Mouse (Mus musculus): ENCODE results near the gene Tefm.
"Not testable (repeated sequence)": the region's sequence is repeated elsewhere in the genome, so short reads cannot be mapped to it uniquely, and the experiment has no call there.

Gene Tefm

DNA sequence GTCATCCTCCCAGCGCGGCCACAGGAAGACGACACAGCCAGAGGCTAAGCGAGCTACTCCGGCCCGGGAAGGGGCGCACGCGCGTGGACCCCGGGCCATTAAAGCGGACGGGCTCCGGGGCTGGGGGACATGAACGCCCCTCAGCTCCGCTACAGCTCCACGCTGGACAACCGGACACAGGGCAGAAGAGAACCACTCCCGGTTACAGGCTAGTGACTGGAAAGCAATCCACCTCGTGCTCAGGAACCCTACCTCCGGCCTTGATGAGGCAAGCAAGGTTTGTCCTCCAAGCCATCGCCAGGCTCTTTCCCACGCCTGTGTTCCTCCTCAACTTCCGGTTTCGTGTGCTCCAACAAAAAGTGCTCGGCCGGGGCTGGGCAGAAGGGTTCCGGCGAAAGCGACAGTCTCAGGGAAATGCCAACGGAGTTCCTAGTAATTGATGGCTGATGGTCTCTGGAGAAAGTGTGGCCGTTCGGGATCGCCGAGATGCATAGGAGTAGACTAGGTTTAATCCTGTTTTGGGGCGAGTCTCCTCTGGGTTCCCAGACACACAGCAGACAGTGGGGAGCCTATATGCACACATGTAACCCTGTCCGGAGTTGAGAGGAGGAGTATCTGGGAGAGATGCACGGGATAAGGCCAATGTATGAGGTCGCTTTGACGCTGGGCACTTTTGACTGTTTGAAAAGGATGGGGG is at the start of gene Tefm:
Gene Tefm, minus strand, starts transcription at position 351 of the 697 bp plus-strand sequence.
- in situ Hi-C loops (cut with MseI, MboI), result no loop called here

DNA sequence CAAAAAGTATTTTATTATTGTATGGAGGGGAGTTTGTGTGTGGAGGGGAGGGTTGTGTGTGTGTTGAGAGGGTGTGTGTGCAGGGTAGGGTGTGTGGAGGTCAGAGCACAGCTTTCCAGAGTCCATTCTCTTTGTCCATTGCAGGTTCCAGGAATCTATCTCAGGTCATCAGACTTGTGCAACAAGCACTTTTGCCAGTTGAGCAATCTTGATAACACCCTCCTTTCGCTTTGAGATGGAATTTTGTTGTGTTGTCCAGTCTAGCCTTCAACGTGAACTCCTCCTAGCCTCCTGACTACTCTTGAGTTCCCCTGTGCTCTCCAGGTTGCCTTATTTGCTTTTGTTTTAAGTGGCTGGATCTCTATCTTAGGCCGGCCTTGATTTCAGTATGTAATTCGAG is 48.3 kb upstream of the Tefm start:
- in situ Hi-C loops (cut with MseI, MboI), result no loop called here

DNA sequence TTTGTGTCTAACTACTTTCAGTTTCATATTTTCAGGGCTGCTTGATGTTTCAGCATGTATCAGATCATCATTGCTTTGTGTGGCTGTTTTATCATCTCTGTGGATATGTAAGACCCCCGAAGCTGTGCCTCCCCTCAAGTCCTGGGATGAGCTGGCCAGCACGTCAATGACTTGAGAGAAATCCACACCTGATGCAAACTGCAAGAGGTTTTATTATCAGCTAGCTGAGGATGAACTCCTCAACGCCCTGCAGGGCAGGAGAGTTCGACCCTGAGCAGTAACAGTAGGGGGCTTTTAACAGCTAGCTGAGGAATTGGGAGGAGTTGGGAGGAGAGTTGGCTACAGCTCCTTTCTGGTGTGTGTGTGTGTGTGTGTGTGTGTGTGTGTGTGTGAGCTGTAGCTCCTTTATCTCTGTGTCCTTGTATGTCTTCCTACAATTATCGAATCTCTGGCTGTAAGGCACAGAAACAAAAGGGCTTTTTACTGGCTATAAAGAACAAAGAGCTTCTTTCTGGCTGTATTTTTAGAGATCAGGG is 43.5 kb upstream of the Tefm start:
- in situ Hi-C loops (cut with MseI, MboI), result not testable (repeated sequence)

GRCm38 (mm10) chr11:80184531-80185071 is 42.6 kb upstream of the Tefm start:
- in situ Hi-C loops (cut with MseI, MboI), result no loop called here

- in situ Hi-C loops (cut with MseI, MboI), result no loop called here
These were observed 41.8 kb upstream of the Tefm start, which contains the start of gene Rnf135 for GRCm38 (mm10) chr11:80183705-80184255. Gene Rnf135, plus strand, starts transcription at chr11:80183851.

DNA sequence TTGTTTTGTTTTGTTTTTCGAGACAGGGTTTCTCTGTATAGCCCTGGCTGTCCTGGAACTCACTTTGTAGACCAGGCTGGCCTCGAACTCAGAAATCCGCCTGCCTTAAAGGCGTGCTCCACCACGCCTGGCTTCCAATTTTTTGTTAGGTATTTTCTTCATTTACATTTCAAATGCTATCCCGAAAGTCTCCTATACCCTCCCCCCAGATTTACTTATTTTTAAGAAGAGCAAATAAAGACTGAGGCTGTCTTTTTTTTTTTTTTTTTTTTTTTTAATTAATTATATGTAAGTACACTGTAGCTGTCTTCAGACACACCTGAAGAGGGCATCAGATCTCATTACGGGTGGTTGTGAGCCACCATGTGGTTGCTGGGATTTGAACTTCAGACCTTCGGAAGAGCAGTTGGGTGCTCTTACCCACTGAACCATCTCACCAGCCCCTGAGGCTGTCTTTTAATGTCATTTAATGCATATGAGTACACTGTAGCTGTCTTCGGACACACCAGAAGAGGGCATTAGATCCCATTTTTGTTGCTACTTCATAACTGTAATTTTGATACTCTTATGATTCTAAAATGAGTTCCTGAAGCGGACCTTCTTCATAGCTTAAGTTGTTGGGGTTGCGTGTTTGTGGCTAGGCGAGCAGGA is 41.2 kb upstream of the Tefm start:
- in situ Hi-C loops (cut with MseI, MboI), result not testable (repeated sequence)

- in situ Hi-C loops (cut with MseI, MboI), result no loop called here
These were observed 39.2 kb upstream of the Tefm start for GRCm38 (mm10) chr11:80181021-80181749.

DNA sequence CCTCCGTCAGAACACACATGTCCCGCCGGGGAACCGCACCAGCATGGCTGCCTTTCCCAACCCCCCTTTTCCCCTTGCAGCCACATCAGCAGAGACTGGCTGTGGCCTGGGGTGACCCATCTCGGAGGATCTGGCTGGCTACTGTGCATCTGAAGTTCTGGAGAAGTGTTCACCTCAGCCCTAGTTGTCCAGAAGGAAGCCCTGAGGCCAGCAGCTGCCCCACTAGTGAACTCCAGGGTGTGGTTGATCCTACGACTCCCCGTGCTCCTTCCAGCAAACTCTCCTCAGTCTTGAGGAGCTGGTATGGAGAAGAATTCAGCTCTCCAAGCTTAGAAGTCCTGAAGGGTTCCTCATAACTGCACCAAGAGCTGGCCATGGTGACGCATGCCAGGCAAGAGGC is 36.3 kb upstream of the Tefm start:
- in situ Hi-C loops (cut with MseI, MboI), result no loop called here

- in situ Hi-C loops (cut with MseI, MboI), result no loop called here
These were observed 35.2 kb upstream of the Tefm start for GRCm38 (mm10) chr11:80176911-80177895.

GRCm38 (mm10) chr11:80173963-80174670 is 32.1 kb upstream of the Tefm start:
- in situ Hi-C loops (cut with MseI, MboI), result no loop called here

- in situ Hi-C loops (cut with MseI, MboI), result no loop called here
These were observed 29.9 kb upstream of the Tefm start for GRCm38 (mm10) chr11:80171884-80172283.

- in situ Hi-C loops (cut with MseI, MboI), result no loop called here
These were observed 28.4 kb upstream of the Tefm start for GRCm38 (mm10) chr11:80170351-80170750.

DNA sequence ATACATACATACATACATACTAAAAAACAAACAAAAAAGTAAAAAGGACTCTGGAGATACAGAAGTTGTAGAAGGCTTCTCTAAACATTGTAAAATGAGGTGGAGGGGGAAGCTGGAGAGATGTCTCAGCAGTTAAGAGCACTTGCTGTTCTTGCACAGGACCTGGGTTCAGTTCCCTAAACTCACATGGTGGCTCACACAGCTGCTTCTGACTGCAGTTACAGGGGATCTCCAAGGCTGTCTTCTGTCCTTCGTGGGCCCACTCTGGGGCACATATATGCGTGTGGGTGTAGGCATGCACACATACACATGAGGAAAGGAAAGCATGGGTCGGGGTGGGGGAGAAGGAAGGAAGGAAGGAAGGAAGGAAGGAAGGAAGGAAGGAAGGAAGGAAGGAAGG is 27.7 kb upstream of the Tefm start:
- in situ Hi-C loops (cut with MseI, MboI), result no loop called here

GRCm38 (mm10) chr11:80168611-80169249 is 26.8 kb upstream of the Tefm start:
- in situ Hi-C loops (cut with MseI, MboI), result no loop called here

- in situ Hi-C loops (cut with MseI, MboI), result no loop called here
These were observed 26.1 kb upstream of the Tefm start for GRCm38 (mm10) chr11:80168121-80168520.

GRCm38 (mm10) chr11:80164224-80164623 is 22.2 kb upstream of the Tefm start:
- in situ Hi-C loops (cut with MseI, MboI), result no loop called here

GRCm38 (mm10) chr11:80163362-80164116 is 21.6 kb upstream of the Tefm start:
- in situ Hi-C loops (cut with MseI, MboI), result no loop called here

- in situ Hi-C loops (cut with MseI, MboI), result no loop called here
These were observed 19.1 kb upstream of the Tefm start for GRCm38 (mm10) chr11:80161041-80161440.

DNA sequence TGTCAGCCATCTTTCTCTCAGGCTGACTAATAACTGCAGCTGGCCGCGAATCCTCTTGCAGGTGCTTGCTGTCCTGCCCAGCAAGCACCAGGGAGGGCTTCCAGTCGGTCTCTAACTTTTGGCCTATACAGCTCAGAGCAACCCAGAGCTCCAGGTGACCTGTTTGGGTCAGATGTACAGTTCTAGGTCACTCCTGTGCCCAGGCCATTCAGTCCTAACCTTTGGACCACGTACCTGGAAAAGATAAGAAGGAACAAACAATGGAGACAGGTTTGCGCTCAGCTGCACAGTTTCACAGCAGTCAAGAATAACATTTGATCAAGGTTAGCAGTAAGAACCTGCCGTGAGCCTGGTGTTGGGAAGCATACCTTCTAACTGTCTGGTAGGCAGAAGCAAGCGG is 17.0 kb upstream of the Tefm start:
- in situ Hi-C loops (cut with MseI, MboI), result no loop called here

Data from mouse trophoblast stem cell (cell line).